Mouse (Mus musculus): ENCODE results near the gene Mif4gd. TPM values are rescaled to one million over a fixed set of nuclear protein-coding genes. Genes with fewer than 3 reads are reported as not detected.
"Not testable (repeated sequence)": the region's sequence is repeated elsewhere in the genome, so short reads cannot be mapped to it uniquely, and the experiment has no call there.

The Mif4gd gene
- 10 to 100 TPM; 15.4 to 16.1 TPM for total RNA-seq (2021)
- long read RNA-seq, experiment 1, transcript Mif4gd-201 (6 exons, 1,372 nt), result major isoform, 9 of 14 reads
- long read RNA-seq, experiment 1, partial matches to known transcripts, result 1 of 14 reads
- long read RNA-seq, experiment 1, other reads (novel, unspliced or antisense), result 3 of 14 reads
- long read RNA-seq, experiment 2, transcript Mif4gd-201 (6 exons, 1,372 nt), result major isoform, 6 of 11 reads
- long read RNA-seq, experiment 2, partial matches to known transcripts, result 2 of 11 reads
- long read RNA-seq, experiment 2, other reads (novel, unspliced or antisense), result 2 of 11 reads

GRCm38 (mm10) chr11:115612410-115613137, at the start of gene Mif4gd:
Gene Mif4gd (minus strand): TSS chr11:115612969.
- peak; percentile 67 to 70 for DNase-seq (ENCODE audit: low spot score in 2 of 2)

- DNase-seq (ENCODE audit: low spot score in 2 of 2), result peak; percentile 61 to 69
Measured at GRCm38 (mm10) chr11:115660376-115660775, 47.6 kb upstream of the Mif4gd start.

- peak in 1 of 2 experiments; percentile 48 for DNase-seq (ENCODE audit: low spot score in 2 of 2)
Measured at GRCm38 (mm10) chr11:115658521-115658920, 45.8 kb upstream of the Mif4gd start.

- DNase-seq (ENCODE audit: low spot score in 2 of 2), result no peak
Measured at GRCm38 (mm10) chr11:115654128-115654527, 41.4 kb upstream of the Mif4gd start.

- DNase-seq (ENCODE audit: low spot score in 2 of 2), result peak in 1 of 2 experiments; percentile 39
Measured at GRCm38 (mm10) chr11:115653194-115653593, 40.4 kb upstream of the Mif4gd start.

GRCm38 (mm10) chr11:115651680-115652079, 38.9 kb upstream of the Mif4gd start:
- DNase-seq (ENCODE audit: low spot score in 2 of 2), result no peak

GRCm38 (mm10) chr11:115649706-115650105, 36.9 kb upstream of the Mif4gd start:
- DNase-seq (ENCODE audit: low spot score in 2 of 2), result peak; percentile 44 to 61

- peak; percentile 53 to 68 for DNase-seq (ENCODE audit: low spot score in 2 of 2)
Measured at GRCm38 (mm10) chr11:115647459-115647858, 34.7 kb upstream of the Mif4gd start.

- no peak for DNase-seq (ENCODE audit: low spot score in 2 of 2)
Measured at GRCm38 (mm10) chr11:115646439-115646838, 33.7 kb upstream of the Mif4gd start.

- DNase-seq (ENCODE audit: low spot score in 2 of 2), result not testable (repeated sequence)
Measured at GRCm38 (mm10) chr11:115645498-115645897, 32.7 kb upstream of the Mif4gd start.

GRCm38 (mm10) chr11:115644308-115644707, 31.5 kb upstream of the Mif4gd start:
- DNase-seq (ENCODE audit: low spot score in 2 of 2), result no peak

GRCm38 (mm10) chr11:115643265-115643664, 30.5 kb upstream of the Mif4gd start:
- DNase-seq (ENCODE audit: low spot score in 2 of 2), result no peak

GRCm38 (mm10) chr11:115642705-115643104, 29.9 kb upstream of the Mif4gd start:
- no peak for DNase-seq (ENCODE audit: low spot score in 2 of 2)

- no peak for DNase-seq (ENCODE audit: low spot score in 2 of 2)
Measured at GRCm38 (mm10) chr11:115641664-115642036, 28.9 kb upstream of the Mif4gd start.

GRCm38 (mm10) chr11:115640978-115641663, 28.4 kb upstream of the Mif4gd start:
- peak; percentile 26 to 30 for DNase-seq (ENCODE audit: low spot score in 2 of 2)

GRCm38 (mm10) chr11:115640311-115640828, 27.6 kb upstream of the Mif4gd start:
- no peak for DNase-seq (ENCODE audit: low spot score in 2 of 2)

GRCm38 (mm10) chr11:115639540-115639939, 26.8 kb upstream of the Mif4gd start:
- no peak for DNase-seq (ENCODE audit: low spot score in 2 of 2)

GRCm38 (mm10) chr11:115638498-115639409, 26.0 kb upstream of the Mif4gd start:
- DNase-seq (ENCODE audit: low spot score in 2 of 2), result no peak

GRCm38 (mm10) chr11:115636960-115637359, 24.2 kb upstream of the Mif4gd start:
- no peak for DNase-seq (ENCODE audit: low spot score in 2 of 2)

GRCm38 (mm10) chr11:115635484-115635883, 22.7 kb upstream of the Mif4gd start:
- DNase-seq (ENCODE audit: low spot score in 2 of 2), result no peak

GRCm38 (mm10) chr11:115635041-115635440, 22.3 kb upstream of the Mif4gd start:
- DNase-seq (ENCODE audit: low spot score in 2 of 2), result no peak

Data from left cerebral cortex, adult 18-20 months (tissue).